Mouse (Mus musculus): Measurements from ENCODE around the gene Txk. TPM values are rescaled to one million over a fixed set of nuclear protein-coding genes. Genes with fewer than 3 reads are reported as not detected.

Gene Txk
- polyA plus RNA-seq, 1 experiment from 2014 or later: 64.1 TPM

Other genes starting within 250 kb of the Txk start
- 0.03 and 0.06 TPM in 2 replicates for gene Corin, start 248.3 kb downstream of the Txk start, polyA plus RNA-seq (2015; fragmentation: Nextera tagmentation; extraction: Ambion mirVana)
- 9.1 TPM in 2 replicates for gene Nfxl1, start 193.1 kb downstream of the Txk start, polyA plus RNA-seq (2015; fragmentation: Nextera tagmentation; extraction: Ambion mirVana)
- gene Zar1, start 171.5 kb downstream of the Txk start, polyA plus RNA-seq (2015; fragmentation: Nextera tagmentation; extraction: Ambion mirVana): 1.0 and 1.2 TPM in 2 replicates
- gene Gm5868, start 165.2 kb downstream of the Txk start, polyA plus RNA-seq (2015; fragmentation: Nextera tagmentation; extraction: Ambion mirVana): not detected in 2 replicates
- gene Cnga1, start 108.5 kb downstream of the Txk start, polyA plus RNA-seq (2015; fragmentation: Nextera tagmentation; extraction: Ambion mirVana): 2.0 and 2.1 TPM in 2 replicates
- gene Nipal1, start 105.0 kb downstream of the Txk start, polyA plus RNA-seq (2015; fragmentation: Nextera tagmentation; extraction: Ambion mirVana): 5.0 and 8.4 TPM in 2 replicates
- gene Tec, start 115.7 kb upstream of the Txk start, polyA plus RNA-seq (2015; fragmentation: Nextera tagmentation; extraction: Ambion mirVana): 25.2 and 25.8 TPM in 2 replicates
- 10.8 and 11.8 TPM in 2 replicates for gene Slain2, start 161.5 kb upstream of the Txk start, polyA plus RNA-seq (2015; fragmentation: Nextera tagmentation; extraction: Ambion mirVana)
- not detected in 2 replicates for gene Gm10135, start 221.9 kb upstream of the Txk start, polyA plus RNA-seq (2015; fragmentation: Nextera tagmentation; extraction: Ambion mirVana)

All from thymus, postnatal 0 days (tissue).